Mouse (Mus musculus) heart, embryonic 10.5 days (tissue): ENCODE measurements around the gene Galk1. TPM values are rescaled to one million over a fixed set of nuclear protein-coding genes. Genes with fewer than 3 reads are reported as not detected.
A peak's percentile ranks its signal among the peaks of the same experiment; 100 is the strongest.

Experiments used
- DNase-seq: peaks from one replicate; pipeline ENCODE4 v3.0.0-alpha.2; 2017; ENCODE audit warnings: low spot score
- H3K27ac ChIP-seq: fragments of 300-500 bp; sonication (generic); 2 replicates; pipeline ENCODE4 v1.5.1; 2016; ENCODE audit warnings: mild to moderate bottlenecking
- H3K27me3 ChIP-seq: fragments of 300-500 bp; sonication (generic); 2 replicates; pipeline ENCODE4 v1.6.1; 2016; ENCODE audit warnings: mild to moderate bottlenecking; ENCODE audit not compliant: poor library complexity, insufficient read depth, severe bottlenecking
- H3K36me3 ChIP-seq: fragments of 300-500 bp; sonication (generic); 2 replicates; pipeline ENCODE4 v1.6.1; 2016; ENCODE audit warnings: mild to moderate bottlenecking, moderate library complexity
- H3K4me1 ChIP-seq: fragments of 300-500 bp; sonication (generic); 2 replicates; pipeline ENCODE4 v1.6.1; 2016; ENCODE audit warnings: mild to moderate bottlenecking
- H3K4me3 ChIP-seq: fragments of 300-500 bp; sonication (generic); 2 replicates; pipeline ENCODE4 v1.5.1; 2016; ENCODE audit warnings: mild to moderate bottlenecking, moderate library complexity
- H3K9me3 ChIP-seq: fragments of 300-500 bp; sonication (generic); 2 replicates; pipeline ENCODE4 v1.6.1; 2016; ENCODE audit warnings: mild to moderate bottlenecking, moderate library complexity
- WGBS: fragments of 180-500 bp; shearing (Covaris S2); methylation state at CpG from one replicate; pipeline ENCODE4 v1.1.7; 2016; 5-methylcytosine and 5-hydroxymethylcytosine counted together
- polyA plus RNA-seq: library from polyadenylated mRNA; unstranded; fragments of >200 nt; fragmentation: Nextera tagmentation; extraction: Ambion mirVana; gene quantifications from 2 replicates; pipeline ENCODE4 v1.2.1, GENCODE M21; 2016

Gene Galk1
- polyA plus RNA-seq, 1 experiment from 2014 or later, result 273 TPM

GRCm38 (mm10) chr11:116045173-116045572, 32.7 kb upstream of the Galk1 start:
- Histone ChIP-seq H3K4me1 (peaks cover 4% of the 10 kb centered on the region; the same call in 1 of the 2 replicates), H3K36me3 (peaks cover 88% of the 10 kb centered on the region), H3K9me3 (0 out of 2 replicates have a peak, but pooled peaks cover 3% of the 10 kb centered on the region), H3K4me3 (no peak overlapping the region), H3K27ac (no peak overlapping the region), H3K27me3 (no peaks in the 10 kb centered on the region)
- DNase-seq, result no peak
- WGBS, result 94% methylated on average over 6 of the region's 6 CpGs

DNA sequence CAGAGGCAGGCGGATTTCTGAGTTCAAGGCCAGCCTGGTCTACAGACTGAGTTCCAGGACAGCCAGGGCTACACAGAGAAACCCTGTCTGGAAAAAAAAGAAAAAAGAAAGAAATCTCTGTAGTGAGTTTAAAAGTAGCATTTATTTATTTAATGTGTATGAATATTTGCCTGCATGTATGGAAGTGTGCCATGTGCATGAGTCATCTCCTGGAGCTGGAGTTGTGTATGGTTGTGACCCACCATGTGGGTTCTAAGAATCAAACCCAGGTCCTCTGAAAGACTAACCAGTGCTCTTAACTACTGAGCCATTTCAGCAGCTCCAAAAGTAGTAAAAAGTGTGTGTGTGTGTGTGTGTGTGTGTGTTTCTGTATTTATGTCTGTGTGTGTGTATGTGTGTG, 30.8 kb upstream of the Galk1 start:
- Histone ChIP-seq H3K4me3 (no peak overlapping the region), H3K36me3 (peaks cover 86% of the 10 kb centered on the region), H3K9me3 (no peaks in the 10 kb centered on the region), H3K27ac (no peak overlapping the region), H3K27me3 (no peaks in the 10 kb centered on the region), H3K4me1 (peaks cover 4% of the 10 kb centered on the region; the same call in 1 of the 2 replicates)
- WGBS, result 97% methylated on average over 1 of the region's 1 CpGs
- no peak for DNase-seq

- no peak for DNase-seq
- no peaks in the 10 kb centered on the region for H3K27me3 ChIP-seq
- no peak overlapping the region for H3K4me3 ChIP-seq
- peaks cover 80% of the 10 kb centered on the region for H3K36me3 ChIP-seq
- no peak overlapping the region for H3K27ac ChIP-seq
- peaks cover 4% of the 10 kb centered on the region; the same call in 1 of the 2 replicates for H3K4me1 ChIP-seq
- 81% methylated on average over 5 of the region's 5 CpGs for WGBS
- H3K9me3 ChIP-seq, result no peaks in the 10 kb centered on the region
These were observed 30.0 kb upstream of the Galk1 start for GRCm38 (mm10) chr11:116042372-116043138.

DNA sequence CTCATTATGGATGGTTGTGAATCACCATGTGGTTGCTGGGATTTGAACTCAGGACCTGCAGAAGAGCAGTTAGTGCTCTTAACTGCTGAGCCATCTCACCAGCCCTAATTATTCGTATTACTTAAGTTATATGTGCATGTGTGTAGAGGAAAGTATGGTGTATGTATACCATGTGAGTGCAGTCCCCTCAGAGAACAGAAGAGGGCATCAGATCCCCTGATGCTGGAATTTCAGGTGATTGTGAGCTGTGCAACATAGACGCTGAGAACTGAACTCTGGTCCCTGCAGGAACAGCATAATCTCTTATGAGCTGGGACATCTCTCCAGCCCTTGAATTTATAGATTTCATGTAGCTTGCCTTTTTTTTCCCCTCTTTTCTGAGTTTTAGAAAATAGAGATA, 29.3 kb upstream of the Galk1 start:
- Histone ChIP-seq H3K4me1 (peaks cover 4% of the 10 kb centered on the region; the same call in 1 of the 2 replicates), H3K36me3 (peaks cover 73% of the 10 kb centered on the region), H3K27me3 (no peaks in the 10 kb centered on the region), H3K9me3 (no peaks in the 10 kb centered on the region), H3K4me3 (no peak overlapping the region), H3K27ac (no peak overlapping the region)
- no peak for DNase-seq
- WGBS, result 94% methylated on average over 2 of the region's 2 CpGs

- no peaks in the 10 kb centered on the region for H3K9me3 ChIP-seq
- DNase-seq, result no peak
- no peak overlapping the region for H3K4me3 ChIP-seq
- no peaks in the 10 kb centered on the region for H3K27me3 ChIP-seq
- peaks cover 63% of the 10 kb centered on the region for H3K36me3 ChIP-seq
- peaks cover 4% of the 10 kb centered on the region; the same call in 1 of the 2 replicates for H3K4me1 ChIP-seq
- 75% methylated on average over 6 of the region's 6 CpGs for WGBS
- no peak overlapping the region for H3K27ac ChIP-seq
These were observed 28.1 kb upstream of the Galk1 start for GRCm38 (mm10) chr11:116040593-116040992.

DNA sequence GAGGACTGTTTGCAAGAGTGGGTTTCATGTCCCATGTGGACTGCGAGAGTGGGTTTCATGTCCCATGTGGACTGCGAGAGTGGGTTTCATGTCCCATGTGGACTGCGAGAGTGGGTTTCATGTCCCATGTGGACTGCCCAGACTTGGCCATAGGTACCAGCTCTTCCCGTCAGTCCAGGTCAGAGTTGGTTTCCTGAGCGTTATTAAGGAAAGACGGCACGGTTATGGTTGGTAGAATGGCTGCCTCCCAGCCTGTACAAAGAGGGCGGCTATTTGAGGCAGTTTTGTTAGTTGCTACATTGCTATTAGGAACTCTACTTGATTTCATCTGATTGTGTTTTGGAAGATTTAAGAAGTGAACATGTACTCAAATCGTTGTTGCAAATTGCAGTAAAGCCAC, 25.3 kb upstream of the Galk1 start:
- no peaks in the 10 kb centered on the region for H3K9me3 ChIP-seq
- peaks cover 4% of the 10 kb centered on the region; the same call in 1 of the 2 replicates for H3K4me1 ChIP-seq
- H3K27me3 ChIP-seq, result no peaks in the 10 kb centered on the region
- H3K36me3 ChIP-seq, result peaks cover 54% of the 10 kb centered on the region
- H3K4me3 ChIP-seq, result no peak overlapping the region
- 95% methylated on average over 9 of the region's 9 CpGs for WGBS
- no peak overlapping the region for H3K27ac ChIP-seq
- no peak for DNase-seq

- H3K9me3 ChIP-seq, result no peaks in the 10 kb centered on the region
- H3K4me1 ChIP-seq, result peaks cover 6% of the 10 kb centered on the region
- DNase-seq, result no peak
- no peak overlapping the region for H3K4me3 ChIP-seq
- H3K36me3 ChIP-seq, result peaks cover 48% of the 10 kb centered on the region
- no peaks in the 10 kb centered on the region for H3K27me3 ChIP-seq
- no peak overlapping the region for H3K27ac ChIP-seq
- WGBS, result 93% methylated on average over 3 of the region's 3 CpGs
These were observed 24.2 kb upstream of the Galk1 start for GRCm38 (mm10) chr11:116036671-116037070.

DNA sequence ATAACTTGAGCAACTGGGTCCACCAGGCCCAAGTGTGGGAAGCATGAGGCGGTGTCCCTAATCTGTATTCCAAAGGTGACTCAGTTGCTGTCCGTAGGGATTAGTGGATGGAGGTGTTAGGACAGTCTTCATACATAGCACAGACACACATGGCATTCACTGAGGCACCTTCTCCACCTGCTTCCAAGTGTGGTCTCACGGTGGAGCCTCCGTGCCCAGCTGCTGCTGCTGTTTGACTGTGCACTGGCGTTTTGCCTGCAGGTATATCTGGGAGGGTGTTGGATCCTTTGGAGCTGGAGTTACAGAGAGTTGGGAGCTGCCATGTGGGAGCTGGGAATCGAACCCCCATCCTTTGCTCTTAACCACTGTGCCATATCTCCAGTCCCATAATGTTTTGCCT, 22.1 kb upstream of the Galk1 start:
- peaks cover 9% of the 10 kb centered on the region for H3K4me1 ChIP-seq
- peaks cover 32% of the 10 kb centered on the region for H3K36me3 ChIP-seq
- no peaks in the 10 kb centered on the region for H3K9me3 ChIP-seq
- DNase-seq, result no peak
- H3K4me3 ChIP-seq, result no peak overlapping the region
- whole genome bisulfite sequencing, result 96% methylated on average over 6 of the region's 6 CpGs
- no peaks in the 10 kb centered on the region for H3K27me3 ChIP-seq
- H3K27ac ChIP-seq, result no peak overlapping the region

DNA sequence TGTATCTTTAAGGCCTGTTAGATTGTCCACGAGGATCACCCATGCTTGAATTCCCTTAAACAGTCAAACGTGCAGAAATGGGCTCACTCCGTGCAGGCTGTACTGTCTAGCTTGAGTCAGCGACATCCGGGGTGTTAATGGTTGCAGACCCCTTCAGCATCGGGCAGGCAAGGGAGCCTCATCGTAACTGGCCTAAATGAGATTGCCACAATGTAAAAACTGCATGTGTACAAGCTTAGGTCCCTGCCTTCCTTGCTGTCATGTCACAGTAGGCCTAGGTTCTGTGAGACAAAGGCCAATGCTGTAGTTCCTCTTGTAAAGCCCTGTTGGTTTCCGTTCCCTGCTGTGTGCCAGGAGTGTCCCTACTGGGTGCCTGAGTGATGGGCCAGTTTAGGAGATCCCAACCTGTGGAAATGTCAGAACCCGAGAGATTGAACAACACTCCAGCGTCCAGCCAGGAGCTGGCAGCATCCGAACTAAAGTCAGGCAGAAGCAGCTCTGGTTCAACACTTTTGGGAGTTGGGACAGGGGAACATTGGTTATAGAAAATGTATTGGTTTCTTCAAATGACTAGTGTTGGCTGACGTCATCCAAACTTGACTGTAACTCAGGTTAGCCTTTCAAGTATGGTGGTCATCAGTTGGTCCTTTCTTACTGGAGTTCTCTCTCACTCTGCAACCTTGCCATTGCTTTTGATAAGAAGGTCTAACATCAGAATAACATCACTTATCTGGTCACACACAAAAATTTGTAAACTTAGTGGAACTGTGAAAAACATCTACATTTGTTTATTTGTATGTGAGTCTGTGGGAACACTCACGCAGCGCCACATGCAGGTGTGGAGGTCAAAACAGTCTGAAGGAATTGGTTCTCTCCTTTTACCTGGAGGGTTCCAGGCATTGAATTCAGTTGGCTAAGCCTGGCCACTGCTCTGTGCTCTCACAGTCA, 18.7 kb upstream of the Galk1 start:
- Histone ChIP-seq H3K4me3 (peak overlapping the region; percentile 74), H3K4me1 (peaks cover 9% of the 10 kb centered on the region), H3K27ac (peak overlapping the region; percentile 96), H3K9me3 (no peaks in the 10 kb centered on the region), H3K36me3 (peaks cover 18% of the 10 kb centered on the region; the same call in 1 of the 2 replicates), H3K27me3 (no peaks in the 10 kb centered on the region)
- DNase-seq, result no peak
- 29% methylated on average over 14 of the region's 14 CpGs for WGBS

- under 1% methylated on average over 67 of the region's 67 CpGs for WGBS
- DNase-seq, result peak; percentile 99
- Histone ChIP-seq H3K36me3 (peaks cover 18% of the 10 kb centered on the region; the same call in 1 of the 2 replicates), H3K27me3 (no peaks in the 10 kb centered on the region), H3K27ac (peak within 1 kb of the TSS; percentile 96), H3K4me1 (peaks cover 9% of the 10 kb centered on the region), H3K4me3 (peak within 1 kb of the TSS; percentile 74), H3K9me3 (no peaks in the 10 kb centered on the region)
These were observed 17.8 kb upstream of the Galk1 start, which contains the start of gene Unk for GRCm38 (mm10) chr11:116030088-116030897. TSS of gene Unk (plus strand) at chr11:116030322.

GRCm38 (mm10) chr11:116029086-116029865, 16.8 kb upstream of the Galk1 start:
- Histone ChIP-seq H3K36me3 (0 out of 2 replicates have a peak, but pooled peaks cover 10% of the 10 kb centered on the region), H3K27ac (peak overlapping the region; percentile 96), H3K4me1 (peaks cover 9% of the 10 kb centered on the region), H3K9me3 (no peaks in the 10 kb centered on the region), H3K27me3 (no peaks in the 10 kb centered on the region), H3K4me3 (peak overlapping the region; percentile 74)
- DNase-seq, result no peak
- WGBS, result 74% methylated on average over 6 of the region's 6 CpGs
